Mouse (Mus musculus): ENCODE measurements around the gene Gm5767. TPM values are rescaled to one million over a fixed set of nuclear protein-coding genes. Genes with fewer than 3 reads are reported as not detected.

Gene Gm5767
- polyA plus RNA-seq, 1 experiment from 2014 or later: not detected

- H3K27ac ChIP-seq (ENCODE audit: low read depth, low read length): no peak overlapping the region
- peaks cover 11% of the 10 kb centered on the region for H3K4me1 ChIP-seq (replicated peaks; ENCODE audit: control insufficient read depth, insufficient read depth, low read length)
- ATAC-seq (replicated peaks; ENCODE audit: low FRiP score) (no peak), DNase-seq (ENCODE audit: low spot score) (no peak)
- no peak overlapping the region for H3K4me3 ChIP-seq (ENCODE audit: low read depth, low read length)
- no peaks in the 10 kb centered on the region for H3K27me3 ChIP-seq (replicated peaks; ENCODE audit: control insufficient read depth, insufficient read depth, low read length)
- no peak overlapping the region for H3K4me2 ChIP-seq
- H3K9me3 ChIP-seq (ENCODE audit: control insufficient read depth, low read length): no peaks in the 10 kb centered on the region
- H3K36me3 ChIP-seq (ENCODE audit: control insufficient read depth, insufficient read depth, low read length): peaks cover 73% of the 10 kb centered on the region
- WGBS: 82% methylated on average over 9 of the region's 9 CpGs
- no peak overlapping the region for H3K9ac ChIP-seq (ENCODE audit: low read depth, low read length)
Measured at GRCm38 (mm10) chr16:8711998-8712397, 31.4 kb downstream of the Gm5767 start.

- no peak overlapping the region for H3K27ac ChIP-seq (ENCODE audit: low read depth, low read length)
Measured at GRCm38 (mm10) chr16:8714851-8715250, 34.3 kb downstream of the Gm5767 start.

GRCm38 (mm10) chr16:8715513-8716080 lies 35.0 kb downstream of the Gm5767 start:
- Histone ChIP-seq H3K27me3 (replicated peaks; ENCODE audit: control insufficient read depth, insufficient read depth, low read length) (no peaks in the 10 kb centered on the region), H3K4me2 (no peak overlapping the region), H3K4me3 (ENCODE audit: low read depth, low read length) (no peak overlapping the region), H3K27ac (ENCODE audit: low read depth, low read length) (no peak overlapping the region), H3K9me3 (ENCODE audit: control insufficient read depth, low read length) (no peaks in the 10 kb centered on the region), H3K9ac (ENCODE audit: low read depth, low read length) (no peak overlapping the region), H3K36me3 (ENCODE audit: control insufficient read depth, insufficient read depth, low read length) (peaks cover 41% of the 10 kb centered on the region), H3K4me1 (replicated peaks; ENCODE audit: control insufficient read depth, insufficient read depth, low read length) (peaks cover 13% of the 10 kb centered on the region)
- DNase-seq (ENCODE audit: low spot score): no peak
- ATAC-seq (replicated peaks; ENCODE audit: low FRiP score): no peak
- WGBS: 82% methylated on average over 10 of the region's 10 CpGs

More at GRCm38 (mm10) chr16:8714851-8715250, 34.3 kb downstream of the Gm5767 start:
- ATAC-seq (replicated peaks; ENCODE audit: low FRiP score) (no peak), DNase-seq (ENCODE audit: low spot score) (no peak)
- peaks cover 13% of the 10 kb centered on the region for H3K4me1 ChIP-seq (replicated peaks; ENCODE audit: control insufficient read depth, insufficient read depth, low read length)
- no peak overlapping the region for H3K4me2 ChIP-seq
- H3K9me3 ChIP-seq (ENCODE audit: control insufficient read depth, low read length): no peaks in the 10 kb centered on the region
- no peak overlapping the region for H3K4me3 ChIP-seq (ENCODE audit: low read depth, low read length)
- H3K27me3 ChIP-seq (replicated peaks; ENCODE audit: control insufficient read depth, insufficient read depth, low read length): no peaks in the 10 kb centered on the region
- peaks cover 48% of the 10 kb centered on the region for H3K36me3 ChIP-seq (ENCODE audit: control insufficient read depth, insufficient read depth, low read length)
- WGBS: 83% methylated on average over 5 of the region's 5 CpGs
- H3K9ac ChIP-seq (ENCODE audit: low read depth, low read length): no peak overlapping the region

- ATAC-seq (replicated peaks; ENCODE audit: low FRiP score) (no peak), DNase-seq (ENCODE audit: low spot score) (no peak)
- Histone ChIP-seq H3K27me3 (replicated peaks; ENCODE audit: control insufficient read depth, insufficient read depth, low read length) (no peaks in the 10 kb centered on the region), H3K4me1 (replicated peaks; ENCODE audit: control insufficient read depth, insufficient read depth, low read length) (peaks cover 13% of the 10 kb centered on the region), H3K9ac (ENCODE audit: low read depth, low read length) (no peak overlapping the region), H3K4me2 (no peak overlapping the region), H3K36me3 (ENCODE audit: control insufficient read depth, insufficient read depth, low read length) (peaks cover 35% of the 10 kb centered on the region), H3K4me3 (ENCODE audit: low read depth, low read length) (no peak overlapping the region), H3K9me3 (ENCODE audit: control insufficient read depth, low read length) (no peaks in the 10 kb centered on the region), H3K27ac (ENCODE audit: low read depth, low read length) (no peak overlapping the region)
- 69% methylated on average over 6 of the region's 6 CpGs for WGBS
Measured at GRCm38 (mm10) chr16:8716300-8716699, 35.7 kb downstream of the Gm5767 start.

GRCm38 (mm10) chr16:8717744-8718143 lies 37.2 kb downstream of the Gm5767 start:
- H3K9me3 ChIP-seq (ENCODE audit: control insufficient read depth, low read length): no peaks in the 10 kb centered on the region
- H3K36me3 ChIP-seq (ENCODE audit: control insufficient read depth, insufficient read depth, low read length): peaks cover 23% of the 10 kb centered on the region
- ATAC-seq (replicated peaks; ENCODE audit: low FRiP score) (no peak), DNase-seq (ENCODE audit: low spot score) (no peak)
- H3K4me1 ChIP-seq (replicated peaks; ENCODE audit: control insufficient read depth, insufficient read depth, low read length): peaks cover 17% of the 10 kb centered on the region
- no peak overlapping the region for H3K9ac ChIP-seq (ENCODE audit: low read depth, low read length)
- H3K4me2 ChIP-seq: no peak overlapping the region
- WGBS: 89% methylated on average over 10 of the region's 10 CpGs
- H3K4me3 ChIP-seq (ENCODE audit: low read depth, low read length): no peak overlapping the region
- H3K27me3 ChIP-seq (replicated peaks; ENCODE audit: control insufficient read depth, insufficient read depth, low read length): no peaks in the 10 kb centered on the region
- H3K27ac ChIP-seq (ENCODE audit: low read depth, low read length): no peak overlapping the region

GRCm38 (mm10) chr16:8720447-8720846 lies 39.9 kb downstream of the Gm5767 start:
- H3K4me3 ChIP-seq (ENCODE audit: low read depth, low read length): no peak overlapping the region
- ATAC-seq (replicated peaks; ENCODE audit: low FRiP score) (no peak), DNase-seq (ENCODE audit: low spot score) (no peak)
- peaks cover 19% of the 10 kb centered on the region for H3K4me1 ChIP-seq (replicated peaks; ENCODE audit: control insufficient read depth, insufficient read depth, low read length)
- peaks cover 7% of the 10 kb centered on the region; the same call in 1 of the 2 replicates for H3K36me3 ChIP-seq (ENCODE audit: control insufficient read depth, insufficient read depth, low read length)
- no peaks in the 10 kb centered on the region for H3K27me3 ChIP-seq (replicated peaks; ENCODE audit: control insufficient read depth, insufficient read depth, low read length)
- H3K9me3 ChIP-seq (ENCODE audit: control insufficient read depth, low read length): no peaks in the 10 kb centered on the region
- H3K4me2 ChIP-seq: no peak overlapping the region
- H3K9ac ChIP-seq (ENCODE audit: low read depth, low read length): no peak overlapping the region
- 91% methylated on average over 4 of the region's 4 CpGs for WGBS
- no peak overlapping the region for H3K27ac ChIP-seq (ENCODE audit: low read depth, low read length)

GRCm38 (mm10) chr16:8724031-8724430 lies 43.5 kb downstream of the Gm5767 start:
- 87% methylated on average over 3 of the region's 3 CpGs for WGBS
- no peaks in the 10 kb centered on the region for H3K27me3 ChIP-seq (replicated peaks; ENCODE audit: control insufficient read depth, insufficient read depth, low read length)

GRCm38 (mm10) chr16:8725807-8726206 lies 45.2 kb downstream of the Gm5767 start:
- no peaks in the 10 kb centered on the region for H3K36me3 ChIP-seq (ENCODE audit: control insufficient read depth, insufficient read depth, low read length)
- no peak for DNase-seq (ENCODE audit: low spot score)
- H3K4me1 ChIP-seq (replicated peaks; ENCODE audit: control insufficient read depth, insufficient read depth, low read length): peaks cover 33% of the 10 kb centered on the region
- no peaks in the 10 kb centered on the region for H3K9me3 ChIP-seq (ENCODE audit: control insufficient read depth, low read length)
- H3K27me3 ChIP-seq (replicated peaks; ENCODE audit: control insufficient read depth, insufficient read depth, low read length): no peaks in the 10 kb centered on the region
- no peak for ATAC-seq (replicated peaks; ENCODE audit: low FRiP score)
- H3K27ac ChIP-seq (ENCODE audit: low read depth, low read length): no peak overlapping the region
- 85% methylated on average over 2 of the region's 2 CpGs for WGBS
- no peak overlapping the region for H3K9ac ChIP-seq (ENCODE audit: low read depth, low read length)
- H3K4me2 ChIP-seq: no peak overlapping the region
- no peak overlapping the region for H3K4me3 ChIP-seq (ENCODE audit: low read depth, low read length)

More at GRCm38 (mm10) chr16:8724031-8724430, 43.5 kb downstream of the Gm5767 start:
- Histone ChIP-seq H3K9ac (ENCODE audit: low read depth, low read length) (no peak overlapping the region), H3K4me2 (no peak overlapping the region), H3K27ac (ENCODE audit: low read depth, low read length) (no peak overlapping the region), H3K9me3 (ENCODE audit: control insufficient read depth, low read length) (no peaks in the 10 kb centered on the region), H3K4me3 (ENCODE audit: low read depth, low read length) (no peak overlapping the region), H3K4me1 (replicated peaks; ENCODE audit: control insufficient read depth, insufficient read depth, low read length) (peaks cover 23% of the 10 kb centered on the region), H3K36me3 (ENCODE audit: control insufficient read depth, insufficient read depth, low read length) (no peaks in the 10 kb centered on the region)
- ATAC-seq (replicated peaks; ENCODE audit: low FRiP score): no peak
- no peak for DNase-seq (ENCODE audit: low spot score)

- Histone ChIP-seq H3K9ac (ENCODE audit: low read depth, low read length) (no peak overlapping the region), H3K36me3 (ENCODE audit: control insufficient read depth, insufficient read depth, low read length) (no peaks in the 10 kb centered on the region), H3K4me2 (no peak overlapping the region), H3K27ac (ENCODE audit: low read depth, low read length) (peak overlapping the region; percentile 13; the same call in 1 of the 2 replicates), H3K27me3 (replicated peaks; ENCODE audit: control insufficient read depth, insufficient read depth, low read length) (no peaks in the 10 kb centered on the region), H3K9me3 (ENCODE audit: control insufficient read depth, low read length) (no peaks in the 10 kb centered on the region), H3K4me3 (ENCODE audit: low read depth, low read length) (no peak overlapping the region), H3K4me1 (replicated peaks; ENCODE audit: control insufficient read depth, insufficient read depth, low read length) (peaks cover 38% of the 10 kb centered on the region)
- ATAC-seq (replicated peaks; ENCODE audit: low FRiP score): no peak
- DNase-seq (ENCODE audit: low spot score): no peak
- 89% methylated on average over 5 of the region's 5 CpGs for WGBS
Measured at GRCm38 (mm10) chr16:8728111-8728748, 47.7 kb downstream of the Gm5767 start.
